Mouse (Mus musculus) embryonic facial prominence, embryonic 15.5 days (tissue): Measurements from ENCODE around the gene Gm21958. TPM values are rescaled to one million over a fixed set of nuclear protein-coding genes. Genes with fewer than 3 reads are reported as not detected.

Experiments
- ATAC-seq: fragments of 200-750 bp; cut with Nextera tagmentation; 2 replicates; pipeline ENCODE4 v1.8.0; 2017; ENCODE audit warnings: low read depth, moderate TSS enrichment; ENCODE audit not compliant: insufficient number of reproducible peaks, low FRiP score, low TSS enrichment
- H3K27ac ChIP-seq: fragments of 300-500 bp; sonication (generic); replicated peaks from 2 replicates; pipeline ENCODE4 v1.5.1; 2015; ENCODE audit warnings: mild to moderate bottlenecking, inconsistent platforms
- H3K27me3 ChIP-seq: fragments of 300-500 bp; sonication (generic); 2 replicates; pipeline ENCODE4 v1.6.1; 2015; ENCODE audit warnings: inconsistent platforms
- H3K36me3 ChIP-seq: fragments of 300-500 bp; sonication (generic); 2 replicates; pipeline ENCODE4 v1.6.1; 2015; ENCODE audit warnings: mild to moderate bottlenecking, inconsistent platforms
- H3K4me1 ChIP-seq: fragments of 300-500 bp; sonication (generic); 2 replicates; pipeline ENCODE4 v1.6.1; 2015; ENCODE audit warnings: inconsistent platforms
- H3K4me2 ChIP-seq: fragments of 300-500 bp; sonication (generic); replicated peaks from 2 replicates; pipeline ENCODE4 v1.6.1; 2015; ENCODE audit warnings: mild to moderate bottlenecking, inconsistent platforms
- H3K4me3 ChIP-seq: fragments of 300-500 bp; sonication (generic); replicated peaks from 2 replicates; pipeline ENCODE4 v1.5.1; 2015; ENCODE audit warnings: mild to moderate bottlenecking, inconsistent platforms
- H3K9ac ChIP-seq: fragments of 300-500 bp; sonication (generic); 2 replicates; pipeline ENCODE4 v1.6.1; 2015; ENCODE audit warnings: inconsistent platforms
- H3K9me3 ChIP-seq: fragments of 300-500 bp; sonication (generic); replicated peaks from 2 replicates; pipeline ENCODE4 v1.6.1; 2016; ENCODE audit warnings: inconsistent platforms
- WGBS: fragments of 180-500 bp; shearing (Covaris S2); methylation state at CpG from one replicate; pipeline ENCODE4 v1.1.7; 2015; 5-methylcytosine and 5-hydroxymethylcytosine counted together
- polyA plus RNA-seq: library from polyadenylated mRNA; unstranded; fragments of >200 nt; fragmentation: Nextera tagmentation; extraction: Ambion mirVana; gene quantifications from 2 replicates; pipeline ENCODE4 v1.2.1, GENCODE M21; 2015

The Gm21958 gene
- polyA plus RNA-seq, 1 experiment from 2014 or later = not detected

GRCm38 (mm10) chr3:54736101-54736927 is 22.2 kb upstream of the Gm21958 start:
- H3K4me1 ChIP-seq = peaks cover 5% of the 10 kb centered on the region; the same call in 1 of the 2 replicates
- peak overlapping the region; percentile 94 for H3K4me3 ChIP-seq
- peak overlapping the region; percentile 100 for H3K27ac ChIP-seq
- H3K9ac ChIP-seq = peak overlapping the region; percentile 83
- WGBS = 50% methylated on average over 18 of the region's 18 CpGs
- H3K27me3 ChIP-seq = no peaks in the 10 kb centered on the region
- H3K4me2 ChIP-seq = peak overlapping the region; percentile 77
- H3K36me3 ChIP-seq = peaks cover 45% of the 10 kb centered on the region
- no peaks in the 10 kb centered on the region for H3K9me3 ChIP-seq
- no peak for ATAC-seq

- peak; percentile 91 for ATAC-seq
- WGBS = under 1% methylated on average over 65 of the region's 65 CpGs
- Histone ChIP-seq H3K4me1 (peaks cover 5% of the 10 kb centered on the region; the same call in 1 of the 2 replicates), H3K9ac (peak within 1 kb of the TSS; percentile 83), H3K36me3 (peaks cover 45% of the 10 kb centered on the region), H3K9me3 (no peaks in the 10 kb centered on the region), H3K4me3 (peak within 1 kb of the TSS; percentile 94), H3K27me3 (no peaks in the 10 kb centered on the region), H3K27ac (peak within 1 kb of the TSS; percentile 100), H3K4me2 (peak within 1 kb of the TSS; percentile 77)
Observed at GRCm38 (mm10) chr3:54735247-54736046, 21.3 kb upstream of the Gm21958 start, which contains the start of the genes Exosc8 and Alg5. TSS of gene Exosc8 (minus strand) at chr3:54735393. TSS of gene Alg5 (plus strand) at chr3:54735539.

DNA sequence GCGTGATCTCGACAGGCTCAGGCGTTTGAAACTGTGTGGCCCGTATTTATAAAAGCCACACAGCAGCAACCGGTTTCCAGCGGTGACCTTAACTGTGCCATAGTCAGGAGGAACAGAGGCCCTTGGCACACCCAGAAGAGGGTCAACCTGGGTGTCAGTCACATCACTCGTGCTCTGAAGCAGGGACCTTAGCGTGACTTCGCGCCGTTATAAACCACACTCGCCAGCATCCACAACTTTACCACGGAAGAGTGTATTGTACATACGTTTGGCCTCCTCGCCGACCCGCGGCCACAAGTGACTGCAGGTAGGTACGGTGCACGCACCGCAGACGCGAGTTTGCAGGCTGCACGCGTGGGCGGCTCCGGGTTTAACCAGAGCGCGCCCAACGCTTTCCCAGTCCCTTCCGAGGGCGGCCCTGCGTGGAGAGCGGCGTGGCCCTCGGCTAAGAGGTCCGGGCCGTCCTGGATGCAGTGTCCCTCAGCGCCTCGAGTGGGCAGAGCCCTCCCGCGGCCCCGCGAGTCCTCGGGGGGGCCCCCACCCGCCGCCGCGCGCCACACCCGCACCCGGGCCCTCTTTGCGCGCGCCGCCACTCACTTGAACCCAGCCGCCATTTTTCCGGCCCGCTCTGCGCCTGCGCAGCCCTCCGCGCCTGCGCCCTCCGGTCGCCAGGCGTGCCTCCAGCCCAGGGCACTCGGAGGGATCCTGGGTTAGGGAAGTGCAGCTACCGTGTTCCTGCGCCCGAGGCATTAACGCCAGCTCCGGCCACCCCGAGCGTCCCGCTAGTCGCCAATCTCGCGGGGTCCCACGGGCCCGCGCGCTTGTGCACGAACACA is 20.5 kb upstream of the Gm21958 start:
- H3K9ac ChIP-seq = peak overlapping the region; percentile 83
- no peaks in the 10 kb centered on the region for H3K27me3 ChIP-seq
- H3K4me1 ChIP-seq = peaks cover 5% of the 10 kb centered on the region; the same call in 1 of the 2 replicates
- no peaks in the 10 kb centered on the region for H3K9me3 ChIP-seq
- peak overlapping the region; percentile 100 for H3K27ac ChIP-seq
- peak; percentile 94 for ATAC-seq
- H3K4me3 ChIP-seq = peak overlapping the region; percentile 94
- H3K4me2 ChIP-seq = peak overlapping the region; percentile 77
- peaks cover 49% of the 10 kb centered on the region for H3K36me3 ChIP-seq
- under 1% methylated on average over 84 of the region's 84 CpGs for WGBS

DNA sequence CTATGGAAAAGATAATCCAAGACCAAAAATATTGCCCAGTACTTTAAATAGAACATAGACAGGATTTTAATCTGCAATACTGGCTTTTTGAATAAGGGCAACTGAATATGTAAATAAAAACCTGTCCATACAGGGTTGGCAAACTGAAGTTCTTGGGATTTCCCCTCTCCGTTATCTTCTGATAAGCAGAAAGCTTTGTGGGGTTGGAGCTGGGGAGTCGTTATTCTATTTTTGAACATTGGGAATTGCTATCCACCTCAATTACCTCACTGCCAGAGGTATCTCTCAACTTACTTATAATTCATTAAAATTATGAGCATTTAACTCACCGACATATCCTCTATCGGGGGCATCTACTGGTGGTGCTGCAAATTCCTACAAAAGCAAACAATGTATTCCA is 18.2 kb upstream of the Gm21958 start:
- H3K27ac ChIP-seq = no peak overlapping the region
- no peaks in the 10 kb centered on the region for H3K9me3 ChIP-seq
- peaks cover 56% of the 10 kb centered on the region for H3K36me3 ChIP-seq
- 84% methylated on average over 4 of the region's 4 CpGs for WGBS
- no peak overlapping the region for H3K9ac ChIP-seq
- H3K4me2 ChIP-seq = no peak overlapping the region
- H3K27me3 ChIP-seq = no peaks in the 10 kb centered on the region
- no peak overlapping the region for H3K4me3 ChIP-seq
- no peak for ATAC-seq
- H3K4me1 ChIP-seq = peaks cover 5% of the 10 kb centered on the region; the same call in 1 of the 2 replicates

DNA sequence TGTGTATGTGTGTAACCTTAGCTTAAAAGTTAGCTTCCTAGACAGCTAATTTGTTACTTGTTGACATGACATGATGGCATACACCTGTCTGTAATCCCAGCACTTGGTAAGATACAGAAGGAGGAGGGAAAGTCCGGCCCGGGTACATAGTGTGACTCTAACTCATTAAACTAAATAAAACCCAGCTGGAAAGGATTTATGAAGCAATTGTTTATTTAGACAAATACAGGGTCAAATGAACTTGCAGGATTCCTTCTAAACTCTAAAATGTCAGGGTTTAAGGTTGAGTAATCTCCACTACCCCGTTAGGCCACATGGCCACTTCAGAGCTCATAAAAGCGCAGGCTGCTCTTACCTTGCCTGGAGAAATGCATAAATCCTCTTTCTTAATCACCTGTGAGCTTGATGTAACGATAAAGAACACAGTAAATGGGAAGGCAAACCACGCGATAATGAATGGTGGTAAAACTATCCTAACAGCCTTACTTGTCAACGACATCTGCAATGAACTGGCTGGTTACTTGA is 17.5 kb upstream of the Gm21958 start:
- 73% methylated on average over 8 of the region's 8 CpGs for WGBS
- no peaks in the 10 kb centered on the region for H3K27me3 ChIP-seq
- no peak overlapping the region for H3K4me3 ChIP-seq
- ATAC-seq = no peak
- H3K4me2 ChIP-seq = no peak overlapping the region
- peaks cover 63% of the 10 kb centered on the region for H3K36me3 ChIP-seq
- H3K4me1 ChIP-seq = peaks cover 5% of the 10 kb centered on the region; the same call in 1 of the 2 replicates
- no peak overlapping the region for H3K27ac ChIP-seq
- H3K9ac ChIP-seq = no peak overlapping the region
- no peaks in the 10 kb centered on the region for H3K9me3 ChIP-seq

DNA sequence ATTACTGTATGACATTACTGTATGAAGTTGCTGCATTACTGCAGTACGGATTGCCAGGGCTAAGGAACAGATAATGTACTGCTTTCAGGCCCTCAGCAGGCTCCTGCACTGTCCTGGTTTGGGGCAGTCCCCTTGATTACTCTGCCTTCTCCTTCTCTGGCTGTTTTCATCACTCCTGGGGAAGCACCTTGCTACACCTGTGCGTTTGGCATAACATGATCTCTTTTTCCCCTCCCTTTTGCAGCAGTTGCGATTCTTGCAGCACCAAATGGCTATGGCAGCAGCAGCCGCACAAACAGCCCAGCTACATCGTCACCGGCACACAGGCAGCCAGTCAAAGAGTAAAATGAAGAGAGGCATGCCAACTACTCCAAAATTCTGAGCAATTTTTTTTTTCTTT is 13.9 kb upstream of the Gm21958 start:
- no peak for ATAC-seq
- Histone ChIP-seq H3K4me1 (no peaks in the 10 kb centered on the region), H3K27ac (no peak overlapping the region), H3K36me3 (peaks cover 79% of the 10 kb centered on the region), H3K4me2 (no peak overlapping the region), H3K27me3 (no peaks in the 10 kb centered on the region), H3K4me3 (no peak overlapping the region), H3K9ac (no peak overlapping the region), H3K9me3 (no peaks in the 10 kb centered on the region)
- WGBS = 93% methylated on average over 6 of the region's 6 CpGs

DNA sequence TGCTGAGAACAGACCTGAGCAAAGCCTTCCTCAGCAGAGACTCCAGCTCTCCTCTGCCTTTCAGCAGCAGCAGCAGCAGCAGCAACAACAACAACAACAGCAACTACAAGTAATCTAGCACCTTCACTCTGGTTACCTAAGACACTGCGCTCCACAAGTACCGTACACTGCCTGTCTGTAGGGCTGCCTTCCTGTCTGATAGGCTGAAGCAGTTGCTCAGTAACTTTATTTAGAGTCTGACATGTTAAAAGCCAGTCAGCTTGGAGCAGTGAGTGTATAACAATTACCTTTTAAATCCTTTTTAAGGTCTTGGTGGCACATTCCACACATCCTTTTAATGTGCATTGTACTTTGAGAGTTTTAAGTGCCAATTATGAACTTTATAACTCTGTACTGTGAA is 13.4 kb upstream of the Gm21958 start:
- no peak overlapping the region for H3K27ac ChIP-seq
- 91% methylated on average over 2 of the region's 2 CpGs for WGBS
- H3K36me3 ChIP-seq = peaks cover 79% of the 10 kb centered on the region
- no peaks in the 10 kb centered on the region for H3K27me3 ChIP-seq
- no peak overlapping the region for H3K9ac ChIP-seq
- no peak overlapping the region for H3K4me3 ChIP-seq
- H3K4me2 ChIP-seq = no peak overlapping the region
- H3K9me3 ChIP-seq = no peaks in the 10 kb centered on the region
- no peak for ATAC-seq
- no peaks in the 10 kb centered on the region for H3K4me1 ChIP-seq

- no peaks in the 10 kb centered on the region for H3K9me3 ChIP-seq
- no peak overlapping the region for H3K4me3 ChIP-seq
- no peak overlapping the region for H3K9ac ChIP-seq
- ATAC-seq = no peak
- no peaks in the 10 kb centered on the region for H3K4me1 ChIP-seq
- 68% methylated on average over 2 of the region's 2 CpGs for WGBS
- H3K4me2 ChIP-seq = no peak overlapping the region
- peaks cover 74% of the 10 kb centered on the region for H3K36me3 ChIP-seq
- H3K27me3 ChIP-seq = no peaks in the 10 kb centered on the region
- H3K27ac ChIP-seq = no peak overlapping the region
Observed at GRCm38 (mm10) chr3:54725344-54725743, 11.2 kb upstream of the Gm21958 start.

- Histone ChIP-seq H3K27ac (no peak overlapping the region), H3K4me3 (no peak overlapping the region), H3K36me3 (peaks cover 63% of the 10 kb centered on the region), H3K9ac (no peak overlapping the region), H3K4me2 (no peak overlapping the region), H3K4me1 (no peaks in the 10 kb centered on the region), H3K9me3 (no peaks in the 10 kb centered on the region), H3K27me3 (no peaks in the 10 kb centered on the region)
- 90% methylated on average over 10 of the region's 10 CpGs for WGBS
- ATAC-seq = no peak
Observed at GRCm38 (mm10) chr3:54723741-54724500, 9.8 kb upstream of the Gm21958 start.

- WGBS = 73% methylated on average over 3 of the region's 3 CpGs
- peaks cover 69% of the 10 kb centered on the region for H3K36me3 ChIP-seq
Observed at GRCm38 (mm10) chr3:54718947-54719346, 4.8 kb upstream of the Gm21958 start.

More at GRCm38 (mm10) chr3:54718947-54719346, 4.8 kb upstream of the Gm21958 start:
- H3K27me3 ChIP-seq = no peaks in the 10 kb centered on the region
- H3K27ac ChIP-seq = no peak overlapping the region
- H3K4me1 ChIP-seq = no peaks in the 10 kb centered on the region
- H3K4me3 ChIP-seq = no peak overlapping the region
- no peak for ATAC-seq
- no peak overlapping the region for H3K9ac ChIP-seq
- H3K9me3 ChIP-seq = no peaks in the 10 kb centered on the region
- no peak overlapping the region for H3K4me2 ChIP-seq
